Mouse (Mus musculus): Measurements from ENCODE around the gene Dand5.

GRCm38 (mm10) chr8:84784681-84785505 lies 37.7 kb downstream of the Dand5 start:
- TF ChIP-seq POLR2A (IDR thresholded peaks at IDR 0.05; ENCODE audit: control insufficient read depth, low read depth, low read length): no peak
- TF ChIP-seq CTCF (IDR thresholded peaks at IDR 0.05; ENCODE audit: control insufficient read depth, insufficient read depth, insufficient replicate concordance, low read depth, low read length): no peak

Measured in testis, adult 2 months (tissue).